Mouse (Mus musculus) testis, adult 2 months (tissue): ENCODE measurements around the gene Wbp1. TPM values are rescaled to one million over a fixed set of nuclear protein-coding genes. Genes with fewer than 3 reads are reported as not detected.

Experiments
- H3K27ac ChIP-seq: fragments of 200-500 bp; 2 replicates; pipeline ENCODE4 v1.5.1; 2012; ENCODE audit warnings: low read depth, low read length; ENCODE audit not compliant: control insufficient read depth, insufficient read depth
- H3K27me3 ChIP-seq: fragments of 200-500 bp; 2 replicates; pipeline ENCODE4 v1.6.1; 2012; ENCODE audit warnings: mild to moderate bottlenecking, low read length, moderate library complexity; ENCODE audit not compliant: control insufficient read depth, insufficient read depth
- H3K36me3 ChIP-seq: fragments of 200-500 bp; 2 replicates; pipeline ENCODE4 v1.6.1; 2012; ENCODE audit warnings: mild to moderate bottlenecking, low read length; ENCODE audit not compliant: control insufficient read depth, insufficient read depth
- H3K4me1 ChIP-seq: fragments of 200-500 bp; 2 replicates; pipeline ENCODE4 v1.6.1; 2012; ENCODE audit warnings: low read length; ENCODE audit not compliant: control insufficient read depth, insufficient read depth
- H3K4me3 ChIP-seq: fragments of 200-500 bp; 2 replicates; pipeline ENCODE4 v1.5.1; 2012; ENCODE audit warnings: low read depth, mild to moderate bottlenecking, low read length, moderate library complexity, mixed read lengths; ENCODE audit not compliant: control insufficient read depth
- CTCF ChIP-seq: fragments of 200-500 bp; IDR thresholded peaks from 2 replicates; pipeline ENCODE4 v1.5.1; 2012; ENCODE audit warnings: low read depth, mild to moderate bottlenecking, inconsistent platforms, low read length, moderate library complexity; ENCODE audit not compliant: control insufficient read depth, insufficient read depth, insufficient replicate concordance
- POLR2A ChIP-seq: fragments of 200-500 bp; IDR thresholded peaks from 2 replicates; pipeline ENCODE4 v1.6.1; 2012; ENCODE audit warnings: low read depth, mild to moderate bottlenecking, inconsistent platforms, low read length, moderate library complexity; ENCODE audit not compliant: control insufficient read depth
- polyA plus RNA-seq: library from polyadenylated mRNA; depleted of rRNA; stranded (reverse); fragments of >200 nt; gene quantifications from 2 replicates; pipeline ENCODE4 v1.2.3, GENCODE M21; 2012; rRNA removed

The Wbp1 gene
- polyA plus RNA-seq, 1 experiment: 53.0 TPM

DNA sequence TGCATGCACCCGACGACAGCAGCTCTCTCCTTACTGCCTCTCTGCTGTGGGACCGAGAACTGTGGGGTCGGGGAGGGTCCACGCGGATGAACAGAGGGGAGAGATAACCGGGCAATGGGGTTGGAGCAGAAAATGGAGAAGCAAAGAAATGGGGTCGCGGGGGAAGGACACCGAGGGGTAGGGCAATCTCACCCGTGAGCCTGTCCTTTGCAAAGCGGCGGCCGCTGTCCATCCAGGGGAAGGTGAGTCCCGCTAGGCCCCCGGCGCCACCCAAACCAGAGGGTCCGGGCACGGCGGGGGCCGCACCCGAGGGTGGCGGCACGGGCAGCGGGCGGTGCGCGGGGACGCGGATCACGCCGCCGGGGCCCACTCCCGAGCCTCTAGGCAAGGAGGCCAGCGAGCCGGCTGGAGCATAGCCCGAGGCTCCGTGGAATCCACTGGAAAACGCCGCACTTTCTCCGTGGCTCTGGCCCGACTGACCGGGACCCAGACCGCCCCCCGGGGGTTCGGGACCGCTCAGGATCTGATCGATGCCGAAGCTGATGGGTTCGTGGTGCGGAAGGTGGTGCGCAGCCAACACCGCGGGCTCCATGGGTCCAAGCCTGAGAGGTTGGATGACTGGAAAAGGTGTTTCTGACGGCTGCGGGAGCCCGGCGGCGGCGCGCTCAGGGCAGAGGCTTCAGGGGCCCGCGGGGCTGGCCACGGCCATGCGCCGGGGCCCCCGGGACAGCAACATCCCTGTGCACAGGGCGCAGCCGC lies 51.7 kb downstream of the Wbp1 start:
- H3K36me3 ChIP-seq: no peaks in the 10 kb centered on the region
- H3K27me3 ChIP-seq: peaks cover 3% of the 10 kb centered on the region; the same call in 1 of the 2 replicates
- TF ChIP-seq CTCF: no peak
- no peak for TF ChIP-seq POLR2A
- peak overlapping the region; percentile 6; the same call in 1 of the 2 replicates for H3K4me3 ChIP-seq
- peaks cover 12% of the 10 kb centered on the region for H3K4me1 ChIP-seq
- no peak overlapping the region for H3K27ac ChIP-seq

Other genes with a start within 250 kb of the Wbp1 start
- 1.1 and 1.3 TPM in 2 replicates for gene Sema4f, start 181.8 kb downstream of the Wbp1 start, polyA plus RNA-seq
- 101 and 141 TPM in 2 replicates for gene M1ap, start 174.7 kb downstream of the Wbp1 start, polyA plus RNA-seq
- gene Dok1, start 88.1 kb downstream of the Wbp1 start, polyA plus RNA-seq: 0.99 and 1.0 TPM in 2 replicates
- 1.1 and 1.3 TPM in 2 replicates for gene Loxl3, start 87.4 kb downstream of the Wbp1 start, polyA plus RNA-seq
- gene Aup1, start 67.0 kb downstream of the Wbp1 start, polyA plus RNA-seq: 240 and 244 TPM in 2 replicates
- 30.4 and 30.9 TPM in 2 replicates for gene Htra2, start 66.3 kb downstream of the Wbp1 start, polyA plus RNA-seq
- gene Dqx1, start 63.7 kb downstream of the Wbp1 start, polyA plus RNA-seq: 0.84 and 0.85 TPM in 2 replicates
- gene Tlx2, start 51.3 kb downstream of the Wbp1 start, polyA plus RNA-seq: 0.11 and 0.26 TPM in 2 replicates
- gene Pcgf1, start 43.7 kb downstream of the Wbp1 start, polyA plus RNA-seq: 38.9 and 41.6 TPM in 2 replicates
- 0.25 and 1.1 TPM in 2 replicates for gene Lbx2, start 35.2 kb downstream of the Wbp1 start, polyA plus RNA-seq
- 4.0 and 5.7 TPM in 2 replicates for gene Ccdc142, start 20.0 kb downstream of the Wbp1 start, polyA plus RNA-seq
- 9.4 and 10.0 TPM in 2 replicates for gene Gm42688, start 19.9 kb downstream of the Wbp1 start, polyA plus RNA-seq
- gene Mrpl53, start 12.5 kb downstream of the Wbp1 start, polyA plus RNA-seq: 71.3 and 82.0 TPM in 2 replicates
- 20.7 and 20.9 TPM in 2 replicates for gene Mogs, start 6.1 kb downstream of the Wbp1 start, polyA plus RNA-seq
- gene Ino80b, start 3.9 kb upstream of the Wbp1 start, polyA plus RNA-seq: 35.0 and 50.6 TPM in 2 replicates
- 13.2 and 19.2 TPM in 2 replicates for gene Rtkn, start 13.9 kb upstream of the Wbp1 start, polyA plus RNA-seq
- 129 and 133 TPM in 2 replicates for gene Wdr54, start 34.8 kb upstream of the Wbp1 start, polyA plus RNA-seq
- gene 1700003E16Rik, start 34.8 kb upstream of the Wbp1 start, polyA plus RNA-seq: 604 and 651 TPM in 2 replicates
- 49.3 and 57.9 TPM in 2 replicates for gene Dctn1, start 44.4 kb upstream of the Wbp1 start, polyA plus RNA-seq
- gene Slc4a5, start 98.3 kb upstream of the Wbp1 start, polyA plus RNA-seq: 1.9 and 3.4 TPM in 2 replicates
- gene Mthfd2, start 204.3 kb upstream of the Wbp1 start, polyA plus RNA-seq: 13.9 and 15.4 TPM in 2 replicates
- 9.4 and 12.2 TPM in 2 replicates for gene Mob1a, start 204.5 kb upstream of the Wbp1 start, polyA plus RNA-seq
- 64.3 and 68.3 TPM in 2 replicates for gene Bola3, start 227.6 kb upstream of the Wbp1 start, polyA plus RNA-seq